Mouse (Mus musculus): ENCODE measurements around the gene Bbc3. TPM values are rescaled to one million over a fixed set of nuclear protein-coding genes. Genes with fewer than 3 reads are reported as not detected.

Bbc3 gene
- total and polyA plus RNA-seq, 3 experiments: 23.2 to 61.7 (median 23.3) TPM

GRCm38 (mm10) chr7:16280721-16281120 is 27.5 kb upstream of the Bbc3 start:
- dilution Hi-C loops (cut with MboI; ENCODE audit: extremely low pct_ligation_motif_present, extremely low pct_unique_long_range_greater_than_20kb, low sequenced_read_pairs): no loop called here
- Histone ChIP-seq H3K9me3 (replicated peaks; ENCODE audit: low read length) (no peaks in the 10 kb centered on the region), H3K9ac (ENCODE audit: insufficient read depth, low read depth) (no peak overlapping the region)

DNA sequence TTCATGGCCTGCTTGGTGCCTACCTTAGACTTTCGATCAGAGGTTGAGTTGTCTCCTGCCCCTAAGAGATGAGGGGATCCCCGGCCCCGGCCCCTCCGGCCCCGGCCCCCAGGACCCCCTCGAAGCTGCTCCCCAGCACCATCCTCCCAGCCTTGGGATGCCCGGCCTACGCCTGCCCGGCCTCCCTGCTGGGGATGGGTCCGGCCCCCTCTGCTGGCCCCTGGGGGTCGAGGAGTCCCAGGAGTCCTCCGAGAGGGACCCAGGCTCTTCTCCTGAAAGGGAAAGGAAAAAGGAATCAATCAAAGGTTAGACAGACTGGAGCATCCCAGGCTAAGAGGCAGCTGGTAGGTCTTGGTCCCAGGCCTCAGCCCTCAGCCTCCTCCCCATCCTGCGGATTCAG is 25.9 kb upstream of the Bbc3 start:
- no peak overlapping the region for H3K27ac ChIP-seq (ENCODE audit: insufficient read depth, low read depth)
- dilution Hi-C loops (cut with MboI; ENCODE audit: extremely low pct_ligation_motif_present, extremely low pct_unique_long_range_greater_than_20kb, low sequenced_read_pairs): no loop called here

More at GRCm38 (mm10) chr7:16280721-16281120, 27.5 kb upstream of the Bbc3 start:
- Histone ChIP-seq H3K4me1 (ENCODE audit: control insufficient read depth in 1 of 2, insufficient read depth in 2 of 2) (peaks cover 0 to 14% of the 10 kb centered on the region in 2 experiments; a peak in 2 of 4 replicates), H3K4me2 (ENCODE audit: insufficient read depth, low read depth, poor library complexity, severe bottlenecking) (no peak overlapping the region), H3K27ac (ENCODE audit: insufficient read depth, low read depth) (no peak overlapping the region), H3K4me3 (replicated peaks in 1 of 3; ENCODE audit: low read depth in 2 of 3, low read length in 2 of 3, poor library complexity in 1 of 3) (no peak overlapping the region), H3K27me3 (replicated peaks) (no peaks in the 10 kb centered on the region), H3K79me2 (replicated peaks; ENCODE audit: control insufficient read depth, extremely low read depth, insufficient read depth, poor library complexity, severe bottlenecking) (peaks cover 12% of the 10 kb centered on the region), H3K36me3 (replicated peaks in 1 of 2; ENCODE audit: control insufficient read depth in 1 of 2, insufficient read depth in 1 of 2, low read length in 1 of 2) (peaks cover 64 to 87% of the 10 kb centered on the region in 2 experiments)
- no peak for DNase-seq (ENCODE audit: extremely low read depth)
- in situ Hi-C loops (cut with MboI; ENCODE audit: low pct_ligation_motif_present, low pct_unique_long_range_greater_than_20kb, low sequenced_read_pairs): no loop called here
- TF ChIP-seq ZKSCAN1 (IDR thresholded peaks at IDR 0.05; ENCODE audit: borderline replicate concordance, low read depth, low read length) (no peak), PAX5 (IDR thresholded peaks at IDR 0.05; ENCODE audit: low read length) (no peak), JUND (conservative IDR thresholded peaks at IDR 0.05; ENCODE audit: low read depth, low read length) (no peak), SIN3A (IDR thresholded peaks at IDR 0.05; ENCODE audit: low read length) (no peak), NELFE (IDR thresholded peaks at IDR 0.05; ENCODE audit: low read depth, low read length) (no peak), USF2 (conservative IDR thresholded peaks at IDR 0.05; ENCODE audit: low read depth, low read length) (no peak), KAT2A (IDR thresholded peaks at IDR 0.05; ENCODE audit: insufficient replicate concordance, low read length) (no peak), MAZ (IDR thresholded peaks at IDR 0.05; ENCODE audit: low read depth, low read length) (no peak), CTCF (conservative IDR thresholded peaks at IDR 0.05 in 1 of 2, IDR thresholded peaks at IDR 0.05 in 1 of 2; ENCODE audit: low read depth in 2 of 2, low read length in 2 of 2) (no peak), MAX (IDR thresholded peaks at IDR 0.05; ENCODE audit: low read length) (no peak), MEF2A (IDR thresholded peaks at IDR 0.05; ENCODE audit: borderline replicate concordance, low read depth, low read length) (no peak), NRF1 (IDR thresholded peaks at IDR 0.05; ENCODE audit: low read depth, low read length) (no peak), POLR2A (IDR thresholded peaks at IDR 0.05; ENCODE audit: low read depth, low read length) (no peak), MXI1 (IDR thresholded peaks at IDR 0.05; ENCODE audit: low read depth, low read length) (no peak), MYC (IDR thresholded peaks at IDR 0.05; ENCODE audit: low read depth, low read length) (no peak)

More for the DNA sequence above, 25.9 kb upstream of the Bbc3 start:
- in situ Hi-C loops (cut with MboI; ENCODE audit: low pct_ligation_motif_present, low pct_unique_long_range_greater_than_20kb, low sequenced_read_pairs): no loop called here
- Histone ChIP-seq H3K9me3 (replicated peaks; ENCODE audit: low read length) (no peaks in the 10 kb centered on the region), H3K4me2 (ENCODE audit: insufficient read depth, low read depth, poor library complexity, severe bottlenecking) (no peak overlapping the region), H3K9ac (ENCODE audit: insufficient read depth, low read depth) (no peak overlapping the region), H3K27me3 (replicated peaks) (no peaks in the 10 kb centered on the region), H3K36me3 (replicated peaks in 1 of 2; ENCODE audit: control insufficient read depth in 1 of 2, insufficient read depth in 1 of 2, low read length in 1 of 2) (peaks cover 49 to 71% of the 10 kb centered on the region in 2 experiments), H3K4me3 (replicated peaks in 1 of 3; ENCODE audit: low read depth in 2 of 3, low read length in 2 of 3, poor library complexity in 1 of 3) (no peak overlapping the region), H3K79me2 (replicated peaks; ENCODE audit: control insufficient read depth, extremely low read depth, insufficient read depth, poor library complexity, severe bottlenecking) (peaks cover 12% of the 10 kb centered on the region), H3K4me1 (ENCODE audit: control insufficient read depth in 1 of 2, insufficient read depth in 2 of 2) (peaks cover 0 to 14% of the 10 kb centered on the region in 2 experiments; a peak in 2 of 4 replicates)
- TF ChIP-seq ELF1 (IDR thresholded peaks at IDR 0.05; ENCODE audit: low read depth, low read length): no peak
- no peak for TF ChIP-seq MYC (IDR thresholded peaks at IDR 0.05; ENCODE audit: low read depth, low read length)
- TF ChIP-seq UBTF (IDR thresholded peaks at IDR 0.05; ENCODE audit: low read depth, low read length): no peak
- DNase-seq (ENCODE audit: extremely low read depth): no peak

All from CH12.LX (cell line).